Mouse (Mus musculus) intestine, postnatal 0 days (tissue): ENCODE measurements at regions not wholly inside any gene's neighbourhood (a gene's known extent, or its start where the extent isn't known, plus 50 kb on each side); places are given as distances from the start of the nearest gene placed in this dataset.
A peak's percentile ranks its signal among the peaks of the same experiment; 100 is the strongest.

Source experiments
- ATAC-seq: fragments of 200-750 bp; cut with Nextera tagmentation; 2 replicates; pipeline ENCODE4 v1.8.0; 2017; ENCODE audit warnings: mild to moderate bottlenecking, moderate TSS enrichment, moderate library complexity
- H3K27ac ChIP-seq: fragments of 300-500 bp; sonication (generic); 2 replicates; pipeline ENCODE4 v1.5.1; 2014; ENCODE audit warnings: mild to moderate bottlenecking, low read depth, low read length, moderate library complexity
- H3K27me3 ChIP-seq: fragments of 300-500 bp; sonication (generic); replicated peaks from 2 replicates; pipeline ENCODE4 v1.6.1; 2014; ENCODE audit warnings: low read length, mixed read lengths; ENCODE audit not compliant: control insufficient read depth, insufficient read depth
- H3K36me3 ChIP-seq: fragments of 300-500 bp; sonication (generic); 2 replicates; pipeline ENCODE4 v1.6.1; 2014; ENCODE audit warnings: mild to moderate bottlenecking, moderate library complexity; ENCODE audit not compliant: control insufficient read depth, insufficient read depth
- H3K4me1 ChIP-seq: fragments of 300-500 bp; sonication (generic); replicated peaks from 2 replicates; pipeline ENCODE4 v1.6.1; 2014; ENCODE audit warnings: antibody characterized with exemption, low read length, mixed read lengths; ENCODE audit not compliant: control insufficient read depth, insufficient read depth
- H3K4me2 ChIP-seq: fragments of 300-500 bp; sonication (generic); replicated peaks from 2 replicates; pipeline ENCODE4 v1.6.1; 2014; ENCODE audit warnings: low read depth, mild to moderate bottlenecking, moderate library complexity
- H3K4me3 ChIP-seq: fragments of 300-500 bp; sonication (generic); 2 replicates; pipeline ENCODE4 v1.5.1; 2014; ENCODE audit warnings: low read depth, low read length
- H3K9ac ChIP-seq: fragments of 300-500 bp; sonication (generic); 2 replicates; pipeline ENCODE4 v1.6.1; 2014; ENCODE audit warnings: mild to moderate bottlenecking, low read depth, low read length
- H3K9me3 ChIP-seq: fragments of 300-500 bp; sonication (generic); 2 replicates; pipeline ENCODE4 v1.6.1; 2016; ENCODE audit warnings: mixed run types; ENCODE audit not compliant: control insufficient read depth
- CTCF ChIP-seq: sonication (generic); IDR thresholded peaks from 2 replicates; pipeline ENCODE4 v1.5.1; 2016; ENCODE audit warnings: low read depth, mild to moderate bottlenecking, control low read depth, antibody characterized with exemption, moderate library complexity
- WGBS: fragments of 180-500 bp; shearing (Covaris S2); extraction: QIAGEN DNeasy Blood & Tissue Kit; methylation state at CpG from one replicate; pipeline ENCODE4 v1.1.7; 2014; 5-methylcytosine and 5-hydroxymethylcytosine counted together

- ATAC-seq: peak; percentile 91
- Histone ChIP-seq H3K9me3 (no peaks in the 10 kb centered on the region), H3K4me2 (no peak overlapping the region), H3K4me1 (no peaks in the 10 kb centered on the region), H3K4me3 (no peak overlapping the region), H3K27me3 (no peaks in the 10 kb centered on the region), H3K36me3 (no peaks in the 10 kb centered on the region), H3K9ac (no peak overlapping the region), H3K27ac (no peak overlapping the region)
- WGBS: 41% methylated on average over 12 of the region's 12 CpGs
- TF ChIP-seq CTCF: no peak
Observed at GRCm38 (mm10) chr10:83984697-83985415, 262.2 kb downstream of the 1500009L16Rik start.

DNA sequence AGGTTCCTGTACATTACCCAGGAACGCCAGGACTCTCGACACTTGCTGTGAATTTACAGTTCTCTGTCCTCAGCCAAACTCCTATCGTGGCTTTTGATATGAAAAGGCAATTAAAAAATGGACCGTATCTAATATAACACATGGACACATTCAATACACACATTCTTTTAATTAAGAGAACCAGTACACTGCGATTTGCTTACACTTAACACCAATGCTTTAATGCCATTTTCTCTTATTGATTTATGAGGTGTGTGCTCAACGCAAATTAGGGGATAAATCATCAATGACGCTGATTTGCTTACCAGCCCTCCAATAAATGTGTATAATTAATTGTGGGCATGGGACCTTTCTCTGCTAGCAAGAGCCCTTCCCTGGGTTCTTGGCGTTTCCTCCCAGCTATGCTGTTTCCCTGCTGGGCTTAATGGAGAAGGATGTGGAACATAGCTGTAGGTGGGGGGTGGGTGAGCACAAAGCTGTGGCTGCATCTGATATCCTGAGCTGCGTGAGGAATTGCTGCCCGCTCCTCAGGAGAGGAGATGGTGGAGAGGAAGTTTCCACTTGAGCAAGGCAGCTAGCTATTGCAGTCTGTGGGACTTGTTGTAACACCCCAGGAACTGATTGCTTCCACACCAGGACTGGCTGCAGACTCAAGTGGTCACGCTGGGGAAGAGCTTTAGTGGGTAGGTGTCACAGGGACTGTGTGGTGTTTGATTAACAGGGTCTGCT is 270.1 kb downstream of the 1500009L16Rik start:
- no peak overlapping the region for H3K27ac ChIP-seq
- H3K4me1 ChIP-seq: no peaks in the 10 kb centered on the region
- no peak overlapping the region for H3K9ac ChIP-seq
- H3K36me3 ChIP-seq: no peaks in the 10 kb centered on the region
- ATAC-seq: no peak
- no peaks in the 10 kb centered on the region for H3K27me3 ChIP-seq
- H3K4me3 ChIP-seq: no peak overlapping the region
- TF ChIP-seq CTCF: no peak
- 62% methylated on average over 11 of the region's 11 CpGs for WGBS
- no peaks in the 10 kb centered on the region for H3K9me3 ChIP-seq
- H3K4me2 ChIP-seq: no peak overlapping the region

GRCm38 (mm10) chr10:83995026-83995600 is 272.4 kb downstream of the 1500009L16Rik start:
- Histone ChIP-seq H3K4me1 (no peaks in the 10 kb centered on the region), H3K4me3 (no peak overlapping the region), H3K9ac (no peak overlapping the region), H3K36me3 (no peaks in the 10 kb centered on the region), H3K4me2 (no peak overlapping the region), H3K27me3 (no peaks in the 10 kb centered on the region), H3K9me3 (no peaks in the 10 kb centered on the region), H3K27ac (no peak overlapping the region)
- no peak for TF ChIP-seq CTCF
- 53% methylated on average over 6 of the region's 6 CpGs for WGBS
- no peak for ATAC-seq

DNA sequence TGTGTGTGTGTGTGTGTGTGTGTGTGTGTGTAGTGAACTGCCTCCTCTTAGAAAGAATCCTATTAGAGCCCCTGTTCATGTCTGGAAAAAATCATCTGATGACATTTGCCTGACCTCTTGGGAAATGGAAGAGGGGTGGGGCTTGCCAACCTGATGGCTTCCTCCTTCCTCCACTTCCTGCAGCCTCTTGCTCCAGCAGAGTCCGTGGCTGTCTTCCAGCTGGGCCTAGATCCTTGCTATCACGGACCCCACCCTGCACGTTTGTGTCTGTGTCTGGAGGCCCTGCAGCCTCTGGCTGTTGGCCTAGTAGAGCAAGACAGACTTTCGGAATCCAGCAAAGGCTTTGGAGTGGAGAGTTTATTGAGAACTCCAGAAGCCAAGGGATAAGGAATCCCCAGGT is 273.2 kb downstream of the 1500009L16Rik start:
- no peaks in the 10 kb centered on the region for H3K27me3 ChIP-seq
- no peak overlapping the region for H3K9ac ChIP-seq
- no peak overlapping the region for H3K27ac ChIP-seq
- no peak overlapping the region for H3K4me3 ChIP-seq
- H3K9me3 ChIP-seq: no peaks in the 10 kb centered on the region
- H3K36me3 ChIP-seq: no peaks in the 10 kb centered on the region
- WGBS: 28% methylated on average over 4 of the region's 4 CpGs
- H3K4me1 ChIP-seq: no peaks in the 10 kb centered on the region
- no peak for TF ChIP-seq CTCF
- no peak overlapping the region for H3K4me2 ChIP-seq
- ATAC-seq: no peak

DNA sequence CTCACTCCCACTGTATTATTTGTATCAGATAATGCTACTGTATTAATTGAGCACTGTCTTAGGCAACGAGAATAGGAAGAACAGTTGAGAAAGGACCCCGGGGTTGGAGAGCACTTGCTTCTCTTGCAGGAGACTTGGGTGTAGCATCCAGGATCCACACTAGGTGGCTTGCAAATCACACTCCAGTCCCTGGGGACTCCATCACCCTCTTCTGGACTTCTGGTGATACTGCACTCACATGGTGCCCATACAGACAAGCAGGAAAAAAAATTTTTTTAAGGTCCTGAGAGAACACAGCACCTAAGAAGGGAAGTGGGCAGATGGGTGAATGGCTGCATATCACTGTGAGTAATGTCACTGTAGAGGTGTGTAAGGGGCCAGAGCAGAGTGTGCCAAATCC is 273.8 kb downstream of the 1500009L16Rik start:
- no peak overlapping the region for H3K9ac ChIP-seq
- H3K4me1 ChIP-seq: no peaks in the 10 kb centered on the region
- H3K27ac ChIP-seq: no peak overlapping the region
- 81% methylated on average over 2 of the region's 2 CpGs for WGBS
- no peak overlapping the region for H3K4me2 ChIP-seq
- H3K9me3 ChIP-seq: no peaks in the 10 kb centered on the region
- ATAC-seq: no peak
- no peak overlapping the region for H3K4me3 ChIP-seq
- H3K36me3 ChIP-seq: no peaks in the 10 kb centered on the region
- H3K27me3 ChIP-seq: no peaks in the 10 kb centered on the region
- TF ChIP-seq CTCF: peak; percentile 61

GRCm38 (mm10) chr10:84000436-84001208 is 278.0 kb downstream of the 1500009L16Rik start:
- H3K4me1 ChIP-seq: no peaks in the 10 kb centered on the region
- H3K27me3 ChIP-seq: no peaks in the 10 kb centered on the region
- no peaks in the 10 kb centered on the region for H3K9me3 ChIP-seq
- ATAC-seq: no peak
- no peak overlapping the region for H3K4me2 ChIP-seq
- H3K27ac ChIP-seq: no peak overlapping the region
- no peak overlapping the region for H3K4me3 ChIP-seq
- 68% methylated on average over 7 of the region's 7 CpGs for WGBS
- no peaks in the 10 kb centered on the region for H3K36me3 ChIP-seq
- no peak overlapping the region for H3K9ac ChIP-seq
- no peak for TF ChIP-seq CTCF
